Mouse (Mus musculus): ENCODE results near the gene Mybl2. TPM values are rescaled to one million over a fixed set of nuclear protein-coding genes. Genes with fewer than 3 reads are reported as not detected.
"Not testable (repeated sequence)": the region's sequence is repeated elsewhere in the genome, so short reads cannot be mapped to it uniquely, and the experiment has no call there.

The Mybl2 gene
- 60.2 and 71.5 TPM in 2 replicates for total RNA-seq (2014; fragmentation: Nextera tagmentation)
- total RNA-seq (2017), result 40.6 and 42.4 TPM in 2 replicates

GRCm38 (mm10) chr2:163054335-163054840 lies at the start of gene Mybl2:
TSS of gene Mybl2 (plus strand) at chr2:163054687.
- peak; percentile 95 for ATAC-seq (replicated peaks; ENCODE audit: poor library complexity, severe bottlenecking)

- no peak for ATAC-seq (replicated peaks; ENCODE audit: poor library complexity, severe bottlenecking)
Observed at GRCm38 (mm10) chr2:163007299-163007698, 47.2 kb upstream of the Mybl2 start.

GRCm38 (mm10) chr2:163016916-163017743 lies 37.4 kb upstream of the Mybl2 start, which contains the start of gene Ift52:
TSS of gene Ift52 (plus strand) at chr2:163017354.
- ATAC-seq (replicated peaks; ENCODE audit: poor library complexity, severe bottlenecking), result peak; percentile 93

- no peak for ATAC-seq (replicated peaks; ENCODE audit: poor library complexity, severe bottlenecking)
Observed at GRCm38 (mm10) chr2:163031289-163031688, 23.2 kb upstream of the Mybl2 start.

GRCm38 (mm10) chr2:163031757-163032156 lies 22.7 kb upstream of the Mybl2 start:
- ATAC-seq (replicated peaks; ENCODE audit: poor library complexity, severe bottlenecking), result no peak

- ATAC-seq (replicated peaks; ENCODE audit: poor library complexity, severe bottlenecking), result peak; percentile 42
Observed at GRCm38 (mm10) chr2:163032622-163033021, 21.9 kb upstream of the Mybl2 start.

- no peak for ATAC-seq (replicated peaks; ENCODE audit: poor library complexity, severe bottlenecking)
Observed at GRCm38 (mm10) chr2:163039940-163040339, 14.5 kb upstream of the Mybl2 start.

- peak; percentile 85 for ATAC-seq (replicated peaks; ENCODE audit: poor library complexity, severe bottlenecking)
Observed at GRCm38 (mm10) chr2:163048125-163048524, 6.4 kb upstream of the Mybl2 start.

- peak; percentile 45 for ATAC-seq (replicated peaks; ENCODE audit: poor library complexity, severe bottlenecking)
Observed at GRCm38 (mm10) chr2:163049116-163049515, 5.4 kb upstream of the Mybl2 start.

- ATAC-seq (replicated peaks; ENCODE audit: poor library complexity, severe bottlenecking), result no peak
Observed at GRCm38 (mm10) chr2:163051691-163052090, 2.8 kb upstream of the Mybl2 start.

- no peak for ATAC-seq (replicated peaks; ENCODE audit: poor library complexity, severe bottlenecking)
Observed at GRCm38 (mm10) chr2:163052101-163052500, 2.4 kb upstream of the Mybl2 start.

- no peak for ATAC-seq (replicated peaks; ENCODE audit: poor library complexity, severe bottlenecking)
Observed at GRCm38 (mm10) chr2:163052826-163053225, 1.7 kb upstream of the Mybl2 start.

- peak; percentile 24 for ATAC-seq (replicated peaks; ENCODE audit: poor library complexity, severe bottlenecking)
Observed at GRCm38 (mm10) chr2:163054891-163055494, 506 bp downstream of the Mybl2 start.

GRCm38 (mm10) chr2:163055715-163056114 lies 1.2 kb downstream of the Mybl2 start:
- ATAC-seq (replicated peaks; ENCODE audit: poor library complexity, severe bottlenecking), result peak; percentile 55

GRCm38 (mm10) chr2:163056584-163056983 lies 2.1 kb downstream of the Mybl2 start:
- ATAC-seq (replicated peaks; ENCODE audit: poor library complexity, severe bottlenecking), result no peak

- not testable (repeated sequence) for ATAC-seq (replicated peaks; ENCODE audit: poor library complexity, severe bottlenecking)
Observed at GRCm38 (mm10) chr2:163058981-163059380, 4.5 kb downstream of the Mybl2 start.

GRCm38 (mm10) chr2:163060630-163061029 lies 6.1 kb downstream of the Mybl2 start:
- ATAC-seq (replicated peaks; ENCODE audit: poor library complexity, severe bottlenecking), result 0 out of 2 replicates have a peak, but pooled peaks have one; percentile 8

GRCm38 (mm10) chr2:163061203-163062118 lies 7.0 kb downstream of the Mybl2 start:
- peak; percentile 62 for ATAC-seq (replicated peaks; ENCODE audit: poor library complexity, severe bottlenecking)

GRCm38 (mm10) chr2:163062119-163062508 lies 7.6 kb downstream of the Mybl2 start:
- no peak for ATAC-seq (replicated peaks; ENCODE audit: poor library complexity, severe bottlenecking)

- no peak for ATAC-seq (replicated peaks; ENCODE audit: poor library complexity, severe bottlenecking)
Observed at GRCm38 (mm10) chr2:163066326-163066725, 11.8 kb downstream of the Mybl2 start.

Data from granulocyte monocyte progenitor cell, adult 5-6 weeks (primary cell).